Mouse (Mus musculus): Measurements from ENCODE around the gene Zfp420. TPM values are rescaled to one million over a fixed set of nuclear protein-coding genes. Genes with fewer than 3 reads are reported as not detected.

Zfp420 gene
- polyA plus RNA-seq, 1 experiment, result 14.1 TPM

DNA sequence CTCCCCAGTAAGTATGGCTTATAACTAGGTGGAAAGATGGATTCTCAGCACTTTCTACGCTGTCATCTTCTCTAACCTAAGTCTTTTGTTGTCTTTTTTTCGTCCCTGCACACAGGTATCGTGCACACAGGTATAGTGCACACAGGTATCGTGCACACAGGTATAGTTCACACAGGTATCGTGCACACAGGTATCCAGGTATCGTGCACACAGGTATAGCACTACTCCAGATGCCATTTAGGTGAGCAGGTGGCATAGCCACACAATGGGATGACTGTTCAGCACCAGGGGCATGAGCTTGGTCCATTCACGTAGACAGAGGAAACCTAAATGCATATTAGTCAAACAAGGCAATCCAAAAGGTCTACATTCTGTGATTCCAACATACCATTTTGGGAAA, 30.7 kb downstream of the Zfp420 start:
- Histone ChIP-seq H3K4me3 (ENCODE audit: insufficient read depth, low read length) (no peak overlapping the region), H3K4me1 (ENCODE audit: control insufficient read depth, insufficient read depth, low read length) (no peaks in the 10 kb centered on the region), H3K27ac (ENCODE audit: insufficient read depth, low read length) (no peak overlapping the region)
- no peak for TF ChIP-seq POLR2A (IDR thresholded peaks at IDR 0.05; ENCODE audit: extremely low read depth, insufficient read depth, low read length)
- TF ChIP-seq CTCF (IDR thresholded peaks at IDR 0.05; ENCODE audit: extremely low read depth, insufficient read depth, low read length), result no peak

GRCm38 (mm10) chr7:29892756-29893155, 33.0 kb downstream of the Zfp420 start:
- Histone ChIP-seq H3K4me3 (ENCODE audit: insufficient read depth, low read length) (no peak overlapping the region), H3K27ac (ENCODE audit: insufficient read depth, low read length) (no peak overlapping the region), H3K4me1 (ENCODE audit: control insufficient read depth, insufficient read depth, low read length) (no peaks in the 10 kb centered on the region)
- TF ChIP-seq CTCF (IDR thresholded peaks at IDR 0.05; ENCODE audit: extremely low read depth, insufficient read depth, low read length) (no peak), POLR2A (IDR thresholded peaks at IDR 0.05; ENCODE audit: extremely low read depth, insufficient read depth, low read length) (no peak)

- Histone ChIP-seq H3K4me1 (ENCODE audit: control insufficient read depth, insufficient read depth, low read length) (no peaks in the 10 kb centered on the region), H3K27ac (ENCODE audit: insufficient read depth, low read length) (no peak overlapping the region), H3K4me3 (ENCODE audit: insufficient read depth, low read length) (no peak overlapping the region)
- TF ChIP-seq POLR2A (IDR thresholded peaks at IDR 0.05; ENCODE audit: extremely low read depth, insufficient read depth, low read length), result no peak
- TF ChIP-seq CTCF (IDR thresholded peaks at IDR 0.05; ENCODE audit: extremely low read depth, insufficient read depth, low read length), result no peak
These were observed 38.6 kb downstream of the Zfp420 start for GRCm38 (mm10) chr7:29898351-29898750.

- H3K27ac ChIP-seq (ENCODE audit: insufficient read depth, low read length), result no peak overlapping the region
- no peak overlapping the region for H3K4me3 ChIP-seq (ENCODE audit: insufficient read depth, low read length)
- H3K4me1 ChIP-seq (ENCODE audit: control insufficient read depth, insufficient read depth, low read length), result no peaks in the 10 kb centered on the region
- no peak for TF ChIP-seq POLR2A (IDR thresholded peaks at IDR 0.05; ENCODE audit: extremely low read depth, insufficient read depth, low read length)
- TF ChIP-seq CTCF (IDR thresholded peaks at IDR 0.05; ENCODE audit: extremely low read depth, insufficient read depth, low read length), result no peak
These were observed 44.3 kb downstream of the Zfp420 start for GRCm38 (mm10) chr7:29904101-29904500.

- H3K27ac ChIP-seq (ENCODE audit: insufficient read depth, low read length), result peak within 1 kb of the TSS; percentile 35
- H3K4me1 ChIP-seq (ENCODE audit: control insufficient read depth, insufficient read depth, low read length), result 0 out of 2 replicates have a peak, but pooled peaks cover 1% of the 10 kb centered on the region
- H3K4me3 ChIP-seq (ENCODE audit: insufficient read depth, low read length), result peak within 1 kb of the TSS; percentile 56
- TF ChIP-seq CTCF (IDR thresholded peaks at IDR 0.05; ENCODE audit: extremely low read depth, insufficient read depth, low read length) (no peak), POLR2A (IDR thresholded peaks at IDR 0.05; ENCODE audit: extremely low read depth, insufficient read depth, low read length) (peak; percentile 12; the same call in 1 of the 2 replicates)
These were observed 46.3 kb downstream of the Zfp420 start, which contains the start of gene Zfp27 for GRCm38 (mm10) chr7:29905966-29906681. Gene Zfp27, minus strand, starts transcription at chr7:29906572.

DNA sequence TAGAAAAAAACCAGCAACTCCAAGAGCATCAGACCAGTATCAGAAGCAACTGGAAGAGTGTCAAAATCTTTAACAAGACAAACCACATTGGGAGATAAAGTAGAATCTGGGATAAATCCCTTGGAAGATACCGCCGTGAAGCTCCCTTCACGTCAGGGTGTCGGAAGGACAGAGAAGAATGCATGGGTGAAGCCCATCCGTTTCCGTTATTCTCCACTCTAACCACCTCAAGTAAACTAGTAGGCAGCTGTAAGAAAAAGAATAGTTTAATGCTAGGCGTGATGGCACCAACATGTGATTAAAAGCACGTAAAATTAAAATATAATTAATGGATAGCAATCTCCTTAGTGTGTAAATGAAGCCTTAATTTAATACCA, 46.9 kb downstream of the Zfp420 start:
- TF ChIP-seq CTCF (IDR thresholded peaks at IDR 0.05; ENCODE audit: extremely low read depth, insufficient read depth, low read length) (no peak), POLR2A (IDR thresholded peaks at IDR 0.05; ENCODE audit: extremely low read depth, insufficient read depth, low read length) (no peak)

DNA sequence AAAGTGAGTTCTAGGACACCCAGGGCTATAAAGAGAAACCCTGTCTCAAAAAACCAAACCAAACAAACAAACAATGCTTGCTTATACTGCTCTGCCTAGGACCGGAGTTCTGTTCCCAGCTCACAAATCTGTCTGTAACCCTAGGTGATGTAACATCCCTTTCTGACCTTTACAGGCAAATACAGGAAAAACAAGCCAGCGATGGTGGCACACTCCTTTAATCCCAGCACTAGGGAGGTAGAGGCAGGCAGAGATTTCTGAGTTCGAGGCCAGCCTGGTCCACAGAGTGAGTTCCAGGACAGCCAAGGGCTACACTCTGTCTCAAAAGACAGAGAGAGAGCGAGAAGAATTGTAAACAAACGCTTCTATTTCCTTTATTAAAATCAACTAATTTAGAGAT, 47.4 kb downstream of the Zfp420 start:
- H3K4me3 ChIP-seq (ENCODE audit: insufficient read depth, low read length), result no peak overlapping the region; the same call in 1 of the 2 replicates
- 0 out of 2 replicates have a peak overlapping the region, but pooled peaks have one; percentile 5 for H3K27ac ChIP-seq (ENCODE audit: insufficient read depth, low read length)
- no peak for TF ChIP-seq CTCF (IDR thresholded peaks at IDR 0.05; ENCODE audit: extremely low read depth, insufficient read depth, low read length)
- TF ChIP-seq POLR2A (IDR thresholded peaks at IDR 0.05; ENCODE audit: extremely low read depth, insufficient read depth, low read length), result no peak
- 0 out of 2 replicates have a peak, but pooled peaks cover 1% of the 10 kb centered on the region for H3K4me1 ChIP-seq (ENCODE audit: control insufficient read depth, insufficient read depth, low read length)

More for the DNA sequence above, 46.9 kb downstream of the Zfp420 start:
- Histone ChIP-seq H3K27ac (ENCODE audit: insufficient read depth, low read length) (0 out of 2 replicates have a peak overlapping the region, but pooled peaks have one; percentile 5), H3K4me3 (ENCODE audit: insufficient read depth, low read length) (peak overlapping the region; percentile 56), H3K4me1 (ENCODE audit: control insufficient read depth, insufficient read depth, low read length) (0 out of 2 replicates have a peak, but pooled peaks cover 1% of the 10 kb centered on the region)

DNA sequence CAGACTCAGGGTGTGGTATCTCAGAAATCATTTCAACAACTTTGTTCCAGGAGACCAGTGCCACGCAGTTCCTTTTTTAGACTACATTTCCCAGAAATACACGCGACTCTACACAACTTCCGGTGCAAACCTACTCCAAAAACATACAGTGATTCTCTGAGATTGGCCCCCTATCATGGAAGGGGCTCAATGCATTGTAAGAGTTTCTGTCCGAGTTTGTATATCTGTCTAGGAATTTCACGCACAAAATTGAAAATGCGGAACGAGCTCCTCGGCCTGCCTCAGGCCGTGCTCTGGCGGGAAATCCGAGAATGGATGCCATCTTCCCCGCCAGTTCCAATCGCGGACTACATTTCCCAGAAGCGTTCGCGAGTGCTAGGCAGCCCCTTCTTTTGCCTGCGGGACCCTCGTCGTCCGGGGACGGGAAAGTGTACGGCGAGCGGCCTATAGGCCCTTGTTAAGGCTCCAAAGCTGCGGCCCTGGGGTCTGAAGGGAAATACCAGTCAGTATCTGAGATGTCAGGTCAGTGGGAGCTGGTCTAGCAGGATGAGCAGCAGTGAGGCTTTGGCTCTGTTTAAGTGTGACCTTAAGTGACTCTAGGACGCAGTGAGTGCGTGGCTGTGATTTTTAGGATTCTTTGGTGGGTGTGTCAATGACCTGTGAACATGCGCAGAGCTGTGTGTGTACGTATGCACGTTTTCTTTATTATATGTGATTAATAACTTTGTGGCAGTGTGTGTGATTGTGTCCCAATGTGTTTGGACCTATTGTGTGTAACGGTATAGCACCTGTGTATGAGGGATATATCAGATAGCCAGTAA, 48.6 kb downstream of the Zfp420 start, which contains the start of gene Zfp383:
TSS of gene Zfp383 (plus strand) at position 94 of the 821 bp plus-strand sequence.
- H3K27ac ChIP-seq (ENCODE audit: insufficient read depth, low read length), result peak within 1 kb of the TSS; percentile 7; the same call in 1 of the 2 replicates
- H3K4me3 ChIP-seq (ENCODE audit: insufficient read depth, low read length), result peak within 1 kb of the TSS; percentile 65
- 0 out of 2 replicates have a peak, but pooled peaks cover 1% of the 10 kb centered on the region for H3K4me1 ChIP-seq (ENCODE audit: control insufficient read depth, insufficient read depth, low read length)
- TF ChIP-seq POLR2A (IDR thresholded peaks at IDR 0.05; ENCODE audit: extremely low read depth, insufficient read depth, low read length) (no peak), CTCF (IDR thresholded peaks at IDR 0.05; ENCODE audit: extremely low read depth, insufficient read depth, low read length) (no peak)

DNA sequence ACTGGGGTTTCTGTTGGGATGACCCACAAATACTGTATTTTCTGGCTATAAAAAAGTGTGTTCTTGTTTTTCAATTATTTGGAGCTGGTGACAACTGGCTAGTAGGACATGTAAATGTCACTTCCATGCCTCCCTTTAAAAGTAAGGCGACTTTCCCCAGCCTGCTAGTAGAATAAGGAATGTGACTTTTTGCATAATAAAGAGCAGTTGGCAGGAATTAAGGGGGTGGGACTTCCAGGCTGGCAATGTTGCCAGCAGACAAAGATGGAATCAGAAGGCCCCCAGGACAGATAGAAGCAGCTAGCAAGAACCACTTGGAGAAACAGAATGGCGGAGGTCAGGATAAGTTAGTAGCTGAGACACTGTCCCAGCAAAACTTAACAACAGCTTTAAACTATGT, 50.5 kb downstream of the Zfp420 start:
- H3K27ac ChIP-seq (ENCODE audit: insufficient read depth, low read length), result no peak overlapping the region
- no peak for TF ChIP-seq CTCF (IDR thresholded peaks at IDR 0.05; ENCODE audit: extremely low read depth, insufficient read depth, low read length)
- no peak for TF ChIP-seq POLR2A (IDR thresholded peaks at IDR 0.05; ENCODE audit: extremely low read depth, insufficient read depth, low read length)

More for the DNA sequence above, 50.5 kb downstream of the Zfp420 start:
- Histone ChIP-seq H3K4me3 (ENCODE audit: insufficient read depth, low read length) (no peak overlapping the region), H3K4me1 (ENCODE audit: control insufficient read depth, insufficient read depth, low read length) (0 out of 2 replicates have a peak, but pooled peaks cover 1% of the 10 kb centered on the region)
